26 mouse cellular contexts compared by ENCODE assay signal in genomic region chr2:165064489-165064888, GRCm38 (mm10). TPM values are rescaled to one million over a fixed set of nuclear protein-coding genes. Genes with fewer than 3 reads are reported as not detected.
A peak's percentile ranks its signal among the peaks of the same experiment; 100 is the strongest.
DNase-seq lines count a peak whose midpoint lies in the region; ATAC-seq and TF ChIP-seq lines count a peak whose summit lies in the region.
"Had no signal": no experiment of that assay in that cellular context is flagged by ENCODE, and none has a peak within 500 bp of the region (broad histone marks: within the 10 kb centered on the region; RNA-seq: fewer than 3 reads in every experiment).

No protein-coding gene starts in this region.

- H3K27me3 ChIP-seq in kidney, adult 2 months (replicated peaks; ENCODE audit: control insufficient read depth, insufficient read depth, low read length): no peaks in the 10 kb centered on the region
- H3K27me3 ChIP-seq in kidney, embryonic 15.5 days: 0 out of 2 replicates have a peak, but pooled peaks cover 11% of the 10 kb centered on the region
- H3K27me3 ChIP-seq in lung, embryonic 14.5 days (ENCODE audit: insufficient read depth, low read length): no peaks in the 10 kb centered on the region
- peaks cover 16% of the 10 kb centered on the region; the same call in 1 of the 2 replicates for H3K27me3 ChIP-seq in heart, embryonic 10.5 days (ENCODE audit: insufficient read depth, poor library complexity, severe bottlenecking)
- no peaks in the 10 kb centered on the region for H3K27me3 ChIP-seq in cerebellum, adult 2 months (ENCODE audit: control insufficient read depth, insufficient read depth, low read length)

- intact Hi-C loops in left cerebral cortex, postnatal 36 days (cut with DNase I): no loop called here

- TF ChIP-seq POLR2A in kidney, adult 2 months (IDR thresholded peaks at IDR 0.05; ENCODE audit: low read depth, low read length): no peak
- TF ChIP-seq POLR2A in cerebellum, adult 2 months (IDR thresholded peaks at IDR 0.05; ENCODE audit: borderline replicate concordance, insufficient read depth, low read length): no peak

- no peaks in the 10 kb centered on the region for H3K36me3 ChIP-seq in kidney, adult 2 months (ENCODE audit: control insufficient read depth, insufficient read depth, low read length)
- no peaks in the 10 kb centered on the region for H3K36me3 ChIP-seq in kidney, embryonic 15.5 days
- H3K36me3 ChIP-seq in lung, embryonic 14.5 days (ENCODE audit: insufficient read depth): no peaks in the 10 kb centered on the region
- H3K36me3 ChIP-seq in heart, embryonic 10.5 days: no peaks in the 10 kb centered on the region
- H3K36me3 ChIP-seq: heart, embryonic 15.5 days; neural tube, embryonic 12.5 days had no signal

- 35% methylated on average over 7 of the region's 7 CpGs for whole genome bisulfite sequencing in kidney, adult 2 months
- 32% methylated on average over 7 of the region's 7 CpGs for WGBS in kidney, embryonic 15.5 days
- WGBS in lung, embryonic 14.5 days: 39% methylated on average over 7 of the region's 7 CpGs
- 59% methylated on average over 7 of the region's 7 CpGs for WGBS in heart, embryonic 10.5 days
- 36% methylated on average over 7 of the region's 7 CpGs for WGBS in cerebellum, adult 2 months

- H3K9me3 ChIP-seq in kidney, embryonic 15.5 days (replicated peaks): no peaks in the 10 kb centered on the region
- H3K9me3 ChIP-seq in lung, embryonic 14.5 days (ENCODE audit: low read depth, low read length): no peaks in the 10 kb centered on the region
- H3K9me3 ChIP-seq in heart, embryonic 10.5 days: no peaks in the 10 kb centered on the region
- H3K9me3 ChIP-seq: heart, embryonic 15.5 days; neural tube, embryonic 12.5 days had no signal

- H3K4me2 ChIP-seq in kidney, embryonic 15.5 days: no peak overlapping the region
- H3K4me2 ChIP-seq in lung, embryonic 14.5 days: no peak overlapping the region
- H3K4me2 ChIP-seq: heart, embryonic 15.5 days; liver, embryonic 11.5 days; neural tube, embryonic 12.5 days had no signal

- no peak overlapping the region for H3K9ac ChIP-seq in kidney, embryonic 15.5 days
- no peak overlapping the region for H3K9ac ChIP-seq in lung, embryonic 14.5 days
- H3K9ac ChIP-seq: heart, embryonic 15.5 days; neural tube, embryonic 12.5 days had no signal

- H3K4me3 ChIP-seq in kidney, adult 2 months (ENCODE audit: insufficient read depth, low read depth, low read length): no peak overlapping the region
- H3K4me3 ChIP-seq in kidney, embryonic 15.5 days (replicated peaks): no peak overlapping the region
- no peak overlapping the region for H3K4me3 ChIP-seq in lung, embryonic 14.5 days (ENCODE audit: low read depth, low read length)
- H3K4me3 ChIP-seq in heart, embryonic 10.5 days: no peak overlapping the region
- no peak overlapping the region for H3K4me3 ChIP-seq in cerebellum, adult 2 months (replicated peaks; ENCODE audit: insufficient read depth, low read depth, low read length)
- H3K4me3 ChIP-seq: heart, embryonic 15.5 days; neural tube, embryonic 12.5 days had no signal

- no peak overlapping the region for H3K27ac ChIP-seq in kidney, adult 2 months (ENCODE audit: insufficient read depth, low read depth, low read length)
- no peak overlapping the region for H3K27ac ChIP-seq in kidney, embryonic 15.5 days
- H3K27ac ChIP-seq in lung, embryonic 14.5 days (ENCODE audit: low read depth): no peak overlapping the region
- H3K27ac ChIP-seq in heart, embryonic 10.5 days: no peak overlapping the region
- no peak overlapping the region for H3K27ac ChIP-seq in cerebellum, adult 2 months (ENCODE audit: insufficient read depth, low read length)
- H3K27ac ChIP-seq: heart, embryonic 15.5 days; neural tube, embryonic 12.5 days had no signal

- peak; percentile 16 for DNase-seq in kidney, adult 2 months
- peak; percentile 51 for DNase-seq in lung, embryonic 14.5 days
- no peak for DNase-seq in lung, postnatal 36 days
- peak; percentile 64 to 72 for DNase-seq in left cerebral cortex, postnatal 36 days (ENCODE audit: low spot score in 2 of 2)
- no peak for DNase-seq in heart, embryonic 10.5 days (ENCODE audit: low spot score)
- DNase-seq in cerebellum, adult 2 months: no peak
- DNase-seq: adrenal gland, postnatal 36 days; cerebellum, adult 11 months; retina, postnatal 1 day; thymus, adult 18-20 months had no signal

- TF ChIP-seq CTCF in kidney, adult 2 months (conservative IDR thresholded peaks at IDR 0.05; ENCODE audit: insufficient read depth, insufficient read length, low read depth, low read length): no peak
- TF ChIP-seq CTCF in lung, embryonic 14.5 days (IDR thresholded peaks at IDR 0.05; ENCODE audit: low read depth): no peak
- no peak for TF ChIP-seq CTCF in cerebellum, adult 2 months (IDR thresholded peaks at IDR 0.05; ENCODE audit: borderline replicate concordance, insufficient read depth, low read depth, low read length)

- no peaks in the 10 kb centered on the region for H3K4me1 ChIP-seq in kidney, adult 2 months (ENCODE audit: control insufficient read depth, insufficient read depth, low read length)
- H3K4me1 ChIP-seq in kidney, embryonic 15.5 days: peaks cover 6% of the 10 kb centered on the region; the same call in 1 of the 2 replicates
- H3K4me1 ChIP-seq in lung, embryonic 14.5 days (ENCODE audit: insufficient read depth): peaks cover 3% of the 10 kb centered on the region
- H3K4me1 ChIP-seq in heart, embryonic 10.5 days: no peaks in the 10 kb centered on the region
- H3K4me1 ChIP-seq in cerebellum, adult 2 months (ENCODE audit: control insufficient read depth, insufficient read depth, low read length): no peaks in the 10 kb centered on the region; the same call in 1 of the 2 replicates
- H3K4me1 ChIP-seq: heart, embryonic 15.5 days; neural tube, embryonic 12.5 days had no signal

- no peak for ATAC-seq in kidney, embryonic 15.5 days (replicated peaks; ENCODE audit: low FRiP score)
- ATAC-seq in lung, embryonic 14.5 days (ENCODE audit: insufficient read depth): peak; percentile 45
- peak; percentile 95 for ATAC-seq in frontal cortex, adult (ENCODE audit: low TSS enrichment)
- ATAC-seq: forebrain, embryonic 16.5 days; intestine, embryonic 16.5 days had no signal

RNA-seq across cellular contexts. Expression of gene Cd40, which starts 9.1 kb away (rescaled TPM):
- 6.1 and 11.2 TPM in 2 replicates for polyA plus RNA-seq in kidney, adult 2 months (2012; rRNA removed)
- 7.4 and 8.4 TPM in 2 replicates for polyA plus RNA-seq in kidney, embryonic 15.5 days (2015; fragmentation: Nextera tagmentation; extraction: Ambion mirVana)
- polyA plus RNA-seq in lung, embryonic 14.5 days (2014; fragmentation: Nextera tagmentation; extraction: Ambion mirVana): 20.3 and 22.1 TPM in 2 replicates
- total RNA-seq in left cerebral cortex, postnatal 36 days (2021): 1 to 10 TPM; 1.0 to 1.6 TPM
- polyA plus RNA-seq in heart, embryonic 10.5 days (2016; fragmentation: Nextera tagmentation; extraction: Ambion mirVana): 7.8 and 11.9 TPM in 2 replicates
- polyA plus RNA-seq in cerebellum, adult 2 months (2012; rRNA removed): 2.1 TPM in 2 replicates
- total RNA-seq: granulocyte monocyte progenitor cell, adult 5-6 weeks; MEL had no signal

RNA-seq across cellular contexts. Expression of gene 1700025C18Rik, which starts 26.1 kb away (rescaled TPM):
- not detected in 2 replicates for polyA plus RNA-seq in kidney, adult 2 months (2012; rRNA removed)
- not detected in 2 replicates for polyA plus RNA-seq in kidney, embryonic 15.5 days (2015; fragmentation: Nextera tagmentation; extraction: Ambion mirVana)
- not detected in 2 replicates for polyA plus RNA-seq in lung, embryonic 14.5 days (2014; fragmentation: Nextera tagmentation; extraction: Ambion mirVana)
- total RNA-seq in left cerebral cortex, postnatal 36 days (2021): not detected
- polyA plus RNA-seq in heart, embryonic 10.5 days (2016; fragmentation: Nextera tagmentation; extraction: Ambion mirVana): not detected in 2 replicates
- polyA plus RNA-seq in cerebellum, adult 2 months (2012; rRNA removed): not detected in 2 replicates
- total RNA-seq: adrenal gland, postnatal 36 days; common myeloid progenitor, adult 5-6 weeks; granulocyte monocyte progenitor cell, adult 5-6 weeks; layer of hippocampus, postnatal 36 days; megakaryocyte progenitor cell, adult 5-6 weeks; MEL; midbrain, postnatal 0 days had no signal
- polyA plus RNA-seq: C2C12; embryonic facial prominence, embryonic 14.5 days; forebrain, embryonic 16.5 days; heart, embryonic 15.5 days; hindbrain, embryonic 11.5 days; intestine, embryonic 16.5 days; liver, embryonic 11.5 days; midbrain, postnatal 0 days; neural tube, embryonic 12.5 days had no signal

RNA-seq across cellular contexts. Expression of gene Ncoa5, which starts 29.8 kb away (rescaled TPM):
- 31.3 and 34.4 TPM in 2 replicates for polyA plus RNA-seq in kidney, adult 2 months (2012; rRNA removed)
- 73.5 and 79.6 TPM in 2 replicates for polyA plus RNA-seq in kidney, embryonic 15.5 days (2015; fragmentation: Nextera tagmentation; extraction: Ambion mirVana)
- 72.8 and 81.6 TPM in 2 replicates for polyA plus RNA-seq in lung, embryonic 14.5 days (2014; fragmentation: Nextera tagmentation; extraction: Ambion mirVana)
- 10 to 100 TPM; 41.4 to 66.1 TPM for total RNA-seq in left cerebral cortex, postnatal 36 days (2021)
- polyA plus RNA-seq in heart, embryonic 10.5 days (2016; fragmentation: Nextera tagmentation; extraction: Ambion mirVana): 52.8 and 64.2 TPM in 2 replicates
- polyA plus RNA-seq in cerebellum, adult 2 months (2012; rRNA removed): 54.9 and 56.7 TPM in 2 replicates

Comparison
In these comparisons a context has a peak if more than half of its experiments do, and no peak if none do; other contexts are left out.
1. DNase-seq: peak in kidney, adult 2 months (single experiment), lung, embryonic 14.5 days (single experiment) and left cerebral cortex, postnatal 36 days (2 of 2); none in lung, postnatal 36 days (single experiment), heart, embryonic 10.5 days (single experiment) and cerebellum, adult 2 months (0 of 2).